Mouse (Mus musculus) regulatory T cell (primary cell): Measurements from ENCODE around the gene Plcd4.

Experiments
- in situ Hi-C: fragments of 300-600 bp; cut with MboI, MseI; formaldehyde crosslinking; loops from one replicate; pipeline ENCODE4 v1.15.1; 2025; ENCODE audit warnings: high pct_unique_total_duplicates

Plcd4 gene

GRCm38 (mm10) chr1:74594434-74594833 lies 51.7 kb downstream of the Plcd4 start:
- in situ Hi-C loops, result loop anchor here (10.0 kb wide), 1 partner anchor 530 kb away; the partner anchor contains the start of gene Nhej1

- in situ Hi-C loops, result loop anchor here (5.0 kb wide), 1 partner anchor 62 kb away; the partner anchor contains the start of gene Ttll4
These were observed 58.0 kb downstream of the Plcd4 start for GRCm38 (mm10) chr1:74600501-74601266.

GRCm38 (mm10) chr1:74601267-74601962 lies 58.7 kb downstream of the Plcd4 start, which contains the start of the genes Rnf25 and Stk36:
Gene Rnf25 (minus strand): TSS chr1:74601397.
Gene Stk36 (plus strand): TSS chr1:74601445.
- in situ Hi-C loops, result loop anchor here (5.0 kb wide), 1 partner anchor 61 kb away; the partner anchor contains the start of gene Ttll4
